In the genomic region with DNA sequence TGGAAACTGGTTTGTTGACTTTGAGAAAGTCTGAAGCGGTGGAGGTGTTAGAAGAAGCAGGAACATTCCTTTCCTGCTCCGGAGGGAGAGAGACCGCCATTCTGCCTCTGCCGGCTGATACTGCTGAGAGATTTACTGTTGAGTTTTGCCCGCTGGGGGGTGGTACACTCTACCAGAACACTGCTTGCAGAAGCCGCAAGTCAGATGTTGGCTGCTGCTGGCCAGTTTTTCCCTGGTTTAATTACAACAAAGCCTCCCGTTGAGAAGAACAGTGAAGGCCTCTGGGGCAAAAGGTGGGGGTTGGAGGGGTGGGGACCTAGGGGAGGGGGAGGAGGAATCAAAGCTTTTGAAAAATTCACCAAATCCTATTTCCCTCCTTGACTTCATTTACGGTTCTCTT, we compare ENCODE assay signal across 9 mouse cellular contexts. TPM values are rescaled to one million over a fixed set of nuclear protein-coding genes. Genes with fewer than 3 reads are reported as not detected.
DNase-seq lines count a peak whose midpoint lies in the region; ATAC-seq lines count a peak whose summit lies in the region.
"Had no signal": no experiment of that assay in that cellular context is flagged by ENCODE, and none has a peak within 500 bp of the region (broad histone marks: within the 10 kb centered on the region; RNA-seq: fewer than 3 reads in every experiment).

No protein-coding gene starts in this region.

- 0 out of 2 replicates have a peak, but pooled peaks have one; percentile 21 for ATAC-seq in heart, embryonic 16.5 days (replicated peaks; ENCODE audit: extremely low read depth, insufficient read depth, low FRiP score)
- no peak; the same call in 1 of the 2 replicates for ATAC-seq in liver, embryonic 11.5 days (replicated peaks; ENCODE audit: low FRiP score)
- peak; percentile 75 for ATAC-seq in neural tube, embryonic 15.5 days (ENCODE audit: low FRiP score)
- no peak for ATAC-seq in megakaryocyte-erythroid progenitor cell, adult 5-6 weeks (replicated peaks; ENCODE audit: low FRiP score, low TSS enrichment, poor library complexity, severe bottlenecking)

- H3K4me3 ChIP-seq in forebrain, embryonic 10.5 days, result peak overlapping the region; percentile 72
- H3K4me3 ChIP-seq in heart, embryonic 16.5 days (ENCODE audit: low read length), result peak overlapping the region; percentile 34
- H3K4me3 ChIP-seq in liver, embryonic 11.5 days (ENCODE audit: low read depth, low read length), result peak overlapping the region; percentile 4; the same call in 1 of the 2 replicates
- H3K4me3 ChIP-seq in neural tube, embryonic 15.5 days (replicated peaks), result peak overlapping the region; percentile 44

- peaks cover 18% of the 10 kb centered on the region for H3K36me3 ChIP-seq in forebrain, embryonic 10.5 days (replicated peaks)
- no peaks in the 10 kb centered on the region for H3K36me3 ChIP-seq in heart, embryonic 16.5 days (ENCODE audit: control insufficient read depth, insufficient read depth)
- no peaks in the 10 kb centered on the region for H3K36me3 ChIP-seq in liver, embryonic 11.5 days (ENCODE audit: control insufficient read depth, insufficient read depth, low read length)
- H3K36me3 ChIP-seq in neural tube, embryonic 15.5 days, result no peaks in the 10 kb centered on the region

- H3K9ac ChIP-seq in heart, embryonic 16.5 days (ENCODE audit: low read length), result peak overlapping the region; percentile 45
- no peak overlapping the region for H3K9ac ChIP-seq in liver, embryonic 11.5 days (ENCODE audit: low read depth, low read length)
- H3K9ac ChIP-seq in neural tube, embryonic 15.5 days (replicated peaks), result peak overlapping the region; percentile 41

- peaks cover 23% of the 10 kb centered on the region for H3K27me3 ChIP-seq in forebrain, embryonic 10.5 days (ENCODE audit: poor library complexity, severe bottlenecking)
- no peaks in the 10 kb centered on the region for H3K27me3 ChIP-seq in heart, embryonic 16.5 days (ENCODE audit: control insufficient read depth, insufficient read depth, low read length)
- H3K27me3 ChIP-seq in liver, embryonic 11.5 days (replicated peaks; ENCODE audit: control insufficient read depth, insufficient read depth, low read length), result no peaks in the 10 kb centered on the region
- no peaks in the 10 kb centered on the region for H3K27me3 ChIP-seq in neural tube, embryonic 15.5 days (replicated peaks)
- H3K27me3 ChIP-seq: CH12.LX had no signal

- DNase-seq in thymus, postnatal 4 days, result peak; percentile 38
- DNase-seq in thymus, adult 18-20 months, result no peak
- peak; percentile 85 for DNase-seq in forebrain, embryonic 10.5 days (ENCODE audit: extremely low spot score, low spot score)
- peak; percentile 78 to 81 for DNase-seq in kidney, postnatal 25 days
- DNase-seq in liver, embryonic 11.5 days (ENCODE audit: low spot score), result peak; percentile 44

- WGBS in forebrain, embryonic 10.5 days, result 0% methylated on average over 8 of the region's 8 CpGs
- WGBS in heart, embryonic 16.5 days, result 5% methylated on average over 8 of the region's 8 CpGs
- 9% methylated on average over 8 of the region's 8 CpGs for WGBS in liver, embryonic 11.5 days
- under 1% methylated on average over 8 of the region's 8 CpGs for WGBS in neural tube, embryonic 15.5 days

- peak overlapping the region; percentile 92 for H3K27ac ChIP-seq in forebrain, embryonic 10.5 days
- H3K27ac ChIP-seq in heart, embryonic 16.5 days (ENCODE audit: low read length), result no peak overlapping the region
- no peak overlapping the region for H3K27ac ChIP-seq in liver, embryonic 11.5 days (ENCODE audit: low read depth, low read length)
- peak overlapping the region; percentile 68 for H3K27ac ChIP-seq in neural tube, embryonic 15.5 days (replicated peaks)

- H3K4me1 ChIP-seq in forebrain, embryonic 10.5 days, result peaks cover 64% of the 10 kb centered on the region
- 0 out of 2 replicates have a peak, but pooled peaks cover 2% of the 10 kb centered on the region for H3K4me1 ChIP-seq in heart, embryonic 16.5 days (ENCODE audit: control insufficient read depth, insufficient read depth, low read length)
- no peaks in the 10 kb centered on the region for H3K4me1 ChIP-seq in liver, embryonic 11.5 days (replicated peaks; ENCODE audit: control insufficient read depth, insufficient read depth, low read length)
- H3K4me1 ChIP-seq in neural tube, embryonic 15.5 days, result peaks cover 32% of the 10 kb centered on the region

- H3K4me2 ChIP-seq in heart, embryonic 16.5 days (ENCODE audit: low read depth, low read length), result peak overlapping the region; percentile 56
- peak overlapping the region; percentile 47 for H3K4me2 ChIP-seq in liver, embryonic 11.5 days
- peak overlapping the region; percentile 64 for H3K4me2 ChIP-seq in neural tube, embryonic 15.5 days

- H3K9me3 ChIP-seq in forebrain, embryonic 10.5 days, result no peaks in the 10 kb centered on the region
- no peaks in the 10 kb centered on the region for H3K9me3 ChIP-seq in heart, embryonic 16.5 days (replicated peaks; ENCODE audit: control insufficient read depth, low read length)
- no peaks in the 10 kb centered on the region for H3K9me3 ChIP-seq in liver, embryonic 11.5 days (ENCODE audit: control insufficient read depth, low read length)
- no peaks in the 10 kb centered on the region for H3K9me3 ChIP-seq in neural tube, embryonic 15.5 days (replicated peaks)

RNA-seq across cellular contexts. Expression of gene Flrt3, which starts 3.0 kb away (rescaled TPM):
- 61.7 and 65.4 TPM in 2 replicates for polyA plus RNA-seq in forebrain, embryonic 10.5 days (2016; fragmentation: Nextera tagmentation; extraction: Ambion mirVana)
- 12.1 and 12.8 TPM in 2 replicates for polyA plus RNA-seq in heart, embryonic 16.5 days (2015; fragmentation: Nextera tagmentation; extraction: Ambion mirVana)
- polyA plus RNA-seq in liver, embryonic 11.5 days (2014; fragmentation: Nextera tagmentation; extraction: Ambion mirVana), result 16.9 and 17.4 TPM in 2 replicates
- polyA plus RNA-seq in neural tube, embryonic 15.5 days (2015; fragmentation: Nextera tagmentation; extraction: Ambion mirVana), result 34.5 and 38.4 TPM in 2 replicates
- total RNA-seq in megakaryocyte-erythroid progenitor cell, adult 5-6 weeks (2014; fragmentation: Nextera tagmentation), result not detected in 2 replicates
- total RNA-seq in megakaryocyte-erythroid progenitor cell, adult 5-6 weeks (2017), result 0.42 TPM in 1 of 2 replicates, not detected in the other
- total RNA-seq: CH12.LX had no signal

Comparison
In these comparisons a context has a peak if more than half of its experiments do, and no peak if none do; other contexts are left out.
1. DNase-seq: peak in thymus, postnatal 4 days (single experiment), forebrain, embryonic 10.5 days (single experiment), kidney, postnatal 25 days (2 of 2) and liver, embryonic 11.5 days (single experiment); none in thymus, adult 18-20 months (0 of 2).
2. H3K27ac ChIP-seq: peak in forebrain, embryonic 10.5 days (single experiment) and neural tube, embryonic 15.5 days (single experiment); none in heart, embryonic 16.5 days (single experiment) and liver, embryonic 11.5 days (single experiment).
3. H3K4me3 ChIP-seq: peak in every context shown above with its lines; median percentile 72 in forebrain, embryonic 10.5 days; 44 in neural tube, embryonic 15.5 days; 34 in heart, embryonic 16.5 days; 4 in liver, embryonic 11.5 days.
4. ATAC-seq: peak in heart, embryonic 16.5 days (single experiment) and neural tube, embryonic 15.5 days (single experiment); none in liver, embryonic 11.5 days (single experiment) and megakaryocyte-erythroid progenitor cell, adult 5-6 weeks (single experiment).
5. Peak in every context shown above with its lines, with median percentiles within 50 percentile points of each other: H3K4me2 ChIP-seq.